Mouse (Mus musculus) fat pad, adult 2 months (tissue): ENCODE measurements around the gene Slc25a3.

Source experiments
- DNase-seq: peaks from one replicate; pipeline ENCODE4 v3.0.0-alpha.2; 2011; ENCODE audit warnings: low read depth, low spot score; ENCODE audit errors: extremely low read depth

Slc25a3 gene

GRCm38 (mm10) chr10:91142654-91143191 is 18.9 kb upstream of the Slc25a3 start:
- no peak for DNase-seq

- no peak for DNase-seq
These were observed 17.7 kb upstream of the Slc25a3 start for GRCm38 (mm10) chr10:91141564-91141963.

- no peak for DNase-seq
These were observed 15.4 kb upstream of the Slc25a3 start for GRCm38 (mm10) chr10:91139148-91139766.

GRCm38 (mm10) chr10:91138317-91138716 is 14.5 kb upstream of the Slc25a3 start:
- DNase-seq, result no peak

- no peak for DNase-seq
These were observed 13.5 kb upstream of the Slc25a3 start for GRCm38 (mm10) chr10:91137400-91137799.

GRCm38 (mm10) chr10:91135302-91135972 is 11.6 kb upstream of the Slc25a3 start:
- DNase-seq, result no peak

GRCm38 (mm10) chr10:91131565-91131964 is 7.7 kb upstream of the Slc25a3 start:
- DNase-seq, result no peak

GRCm38 (mm10) chr10:91130792-91131191 is 6.9 kb upstream of the Slc25a3 start:
- DNase-seq, result no peak

GRCm38 (mm10) chr10:91128551-91129160 is 4.8 kb upstream of the Slc25a3 start:
- no peak for DNase-seq

GRCm38 (mm10) chr10:91127395-91127794 is 3.5 kb upstream of the Slc25a3 start:
- DNase-seq, result no peak

- DNase-seq, result no peak
These were observed 2.9 kb upstream of the Slc25a3 start for GRCm38 (mm10) chr10:91126618-91127355.

GRCm38 (mm10) chr10:91123281-91123827 is 505 bp downstream of the Slc25a3 start:
- DNase-seq, result no peak

GRCm38 (mm10) chr10:91122646-91123045 is 1.2 kb downstream of the Slc25a3 start:
- DNase-seq, result no peak

GRCm38 (mm10) chr10:91116958-91117357 is 6.9 kb downstream of the Slc25a3 start:
- DNase-seq, result no peak

- DNase-seq, result no peak
These were observed 14.0 kb downstream of the Slc25a3 start for GRCm38 (mm10) chr10:91109841-91110240.

GRCm38 (mm10) chr10:91105981-91106380 is 17.9 kb downstream of the Slc25a3 start:
- DNase-seq, result no peak

GRCm38 (mm10) chr10:91102799-91103590 is 20.9 kb downstream of the Slc25a3 start:
- no peak for DNase-seq

GRCm38 (mm10) chr10:91101936-91102335 is 21.9 kb downstream of the Slc25a3 start:
- no peak for DNase-seq

- no peak for DNase-seq
These were observed 23.8 kb downstream of the Slc25a3 start for GRCm38 (mm10) chr10:91100101-91100500.

GRCm38 (mm10) chr10:91098056-91098455 is 25.8 kb downstream of the Slc25a3 start:
- DNase-seq, result no peak
